Mouse (Mus musculus) layer of hippocampus, postnatal 14 days (tissue): ENCODE measurements around the gene Ica1. TPM values are rescaled to one million over a fixed set of nuclear protein-coding genes. Genes with fewer than 3 reads are reported as not detected.
A peak's percentile ranks its signal among the peaks of the same experiment; 100 is the strongest.

Source experiments
- DNase-seq, 2 experiments: peaks; one replicate each; pipeline ENCODE4 v3.0.0; 2021 to 2022; ENCODE audit warnings: low spot score in 2 of 2, mixed read lengths in 1 of 2
- total RNA-seq, 2 experiments: library from RNA; stranded (reverse); gene quantifications; 2 replicates each; pipeline ENCODE4 v1.2.3; 2021

Ica1 gene
- total RNA-seq, 2 experiments from 2014 or later: 52.1 to 57.8 TPM

- no peak for DNase-seq
Observed at GRCm38 (mm10) chr6:8744273-8744785, 34.0 kb downstream of the Ica1 start.

DNA sequence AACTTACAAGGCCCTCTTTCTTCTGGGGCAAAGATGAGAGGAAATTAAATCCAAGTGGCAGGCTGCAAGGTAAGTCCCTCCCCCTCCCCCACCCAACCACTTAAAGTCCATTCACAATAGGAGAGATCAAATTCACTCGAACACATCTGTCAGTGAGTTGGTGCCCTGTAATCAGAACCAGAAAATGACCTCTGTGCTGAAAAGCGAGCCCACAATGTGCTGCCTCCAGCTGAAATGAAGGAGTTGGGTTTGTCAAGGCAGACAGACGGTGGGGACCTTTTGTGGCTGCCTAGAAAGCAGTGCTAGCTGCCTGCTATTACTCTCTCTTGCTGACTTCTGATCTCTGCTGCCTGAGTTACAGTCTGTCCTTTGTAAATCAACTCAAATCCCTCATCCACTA, 35.8 kb downstream of the Ica1 start:
- no peak for DNase-seq

DNA sequence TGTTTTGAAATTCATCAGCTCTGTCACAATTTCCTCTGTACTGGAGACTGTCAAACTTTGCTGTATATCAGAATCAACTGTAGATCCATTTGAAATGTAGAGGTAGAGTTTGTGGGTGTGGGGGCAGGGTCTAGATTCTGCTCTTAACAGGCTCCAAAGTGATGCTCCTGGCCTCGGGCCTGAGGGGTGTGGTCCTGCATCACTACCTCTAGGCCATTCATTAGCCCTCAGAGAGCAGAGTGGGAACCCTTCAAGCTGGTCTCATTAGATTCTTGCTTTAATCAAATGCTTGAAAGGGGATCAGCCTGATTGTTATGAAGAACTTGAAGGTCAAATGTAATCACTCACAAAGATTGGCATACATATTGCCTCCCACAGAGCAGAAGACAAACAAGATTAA, 36.6 kb downstream of the Ica1 start:
- no peak for DNase-seq

- no peak for DNase-seq
Observed at GRCm38 (mm10) chr6:8740092-8740491, 38.2 kb downstream of the Ica1 start.

DNA sequence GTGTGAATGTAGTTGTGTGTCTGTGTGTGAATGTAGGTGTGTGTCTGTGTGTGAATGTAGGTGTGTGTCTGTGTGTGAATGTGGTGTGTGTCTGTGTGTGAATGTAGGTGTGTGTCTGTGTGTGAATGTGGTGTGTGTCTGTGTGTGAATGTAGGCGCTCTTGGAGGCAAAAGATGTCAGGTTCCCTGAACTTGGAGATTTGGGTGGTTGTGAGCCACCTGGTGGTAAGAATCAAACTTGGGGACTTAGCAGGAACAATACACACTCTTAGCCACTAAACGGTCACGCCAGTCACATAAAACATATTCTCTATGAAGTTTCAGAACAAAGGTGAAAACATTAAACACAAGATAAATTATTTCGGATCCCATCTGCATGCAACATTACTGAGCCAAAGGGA, 39.9 kb downstream of the Ica1 start:
- no peak for DNase-seq

DNA sequence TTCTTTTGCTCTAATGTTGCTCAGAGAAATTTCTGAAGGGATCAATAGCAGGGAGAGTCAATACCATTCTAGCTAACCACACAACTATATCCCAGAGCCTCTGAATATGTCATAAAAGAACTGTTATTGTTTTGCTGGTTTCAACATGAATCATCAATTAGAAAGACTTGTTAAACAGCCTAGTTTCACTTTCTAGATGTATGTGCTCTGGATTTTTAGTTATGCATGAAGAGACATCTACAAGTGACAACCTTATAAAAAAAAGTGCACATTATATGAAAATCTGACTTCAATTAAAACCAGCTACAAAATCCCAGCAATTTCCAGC, 41.8 kb downstream of the Ica1 start:
- no peak for DNase-seq

DNA sequence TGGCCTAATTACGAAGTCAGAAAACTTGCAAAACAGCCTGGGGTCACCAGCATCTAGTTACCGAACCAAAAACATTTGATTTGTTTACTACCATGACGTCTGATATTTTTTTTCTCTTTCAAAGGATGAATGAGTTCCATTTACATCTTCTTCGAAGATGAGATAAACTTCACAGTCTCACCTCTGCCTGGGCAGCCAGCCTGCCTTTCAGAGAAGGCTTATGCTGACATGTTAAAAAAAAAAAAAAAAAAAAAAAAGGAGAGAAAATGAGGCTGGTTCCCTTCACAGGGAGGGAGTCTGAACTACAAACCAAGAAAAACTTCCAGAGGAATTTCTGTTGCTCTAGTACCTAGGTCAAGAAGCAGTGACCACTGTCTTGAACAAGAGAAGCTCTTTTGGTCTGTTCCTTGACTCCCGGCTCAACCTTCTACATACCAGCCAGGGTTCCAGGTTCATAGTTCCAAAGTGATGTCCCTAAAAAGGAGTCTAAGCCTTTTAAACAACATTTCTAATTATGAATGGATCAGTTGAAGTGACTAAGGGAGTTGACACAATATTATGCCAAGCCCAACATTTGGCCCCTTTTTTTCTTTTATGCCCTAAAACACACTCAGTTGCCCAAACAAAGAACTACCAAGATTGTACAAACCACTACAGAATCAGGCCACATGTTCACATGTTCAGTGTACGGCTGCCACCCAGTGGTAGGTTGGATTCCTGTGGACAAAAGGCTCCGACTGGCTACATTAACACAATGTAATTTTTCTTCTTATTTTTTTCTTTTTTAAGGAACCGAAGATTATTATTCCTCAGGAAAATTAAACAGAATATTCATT, 42.4 kb downstream of the Ica1 start:
- DNase-seq: peak; percentile 61 to 82

GRCm38 (mm10) chr6:8735044-8735443, 43.2 kb downstream of the Ica1 start:
- DNase-seq: no peak

- no peak for DNase-seq
Observed at GRCm38 (mm10) chr6:8732492-8732891, 45.8 kb downstream of the Ica1 start.

GRCm38 (mm10) chr6:8731656-8732191, 46.6 kb downstream of the Ica1 start:
- DNase-seq: no peak

- DNase-seq: no peak
Observed at GRCm38 (mm10) chr6:8730433-8730832, 47.9 kb downstream of the Ica1 start.

DNA sequence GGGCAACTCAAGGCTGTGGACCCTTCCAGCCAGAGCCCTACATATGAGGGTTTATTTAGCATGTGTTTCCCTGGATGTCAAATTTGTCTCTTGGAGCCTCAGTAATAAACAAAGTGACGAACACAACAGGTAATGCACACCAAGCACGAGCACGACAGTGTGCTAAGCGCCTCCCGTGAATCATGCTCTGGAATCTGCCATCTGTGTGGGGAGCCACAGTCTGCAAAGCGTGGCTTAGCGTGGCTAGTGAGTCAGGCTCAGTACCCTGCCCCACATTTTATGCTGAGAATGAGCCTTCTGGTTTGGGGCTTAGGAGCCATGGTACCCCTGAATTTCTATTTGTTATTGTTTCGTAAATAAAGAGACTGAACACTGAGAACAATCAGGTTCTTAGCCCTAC, 50.5 kb downstream of the Ica1 start:
- DNase-seq: no peak

GRCm38 (mm10) chr6:8725610-8726009, 52.7 kb downstream of the Ica1 start:
- DNase-seq: peak in 1 of 2 experiments; percentile 28

DNA sequence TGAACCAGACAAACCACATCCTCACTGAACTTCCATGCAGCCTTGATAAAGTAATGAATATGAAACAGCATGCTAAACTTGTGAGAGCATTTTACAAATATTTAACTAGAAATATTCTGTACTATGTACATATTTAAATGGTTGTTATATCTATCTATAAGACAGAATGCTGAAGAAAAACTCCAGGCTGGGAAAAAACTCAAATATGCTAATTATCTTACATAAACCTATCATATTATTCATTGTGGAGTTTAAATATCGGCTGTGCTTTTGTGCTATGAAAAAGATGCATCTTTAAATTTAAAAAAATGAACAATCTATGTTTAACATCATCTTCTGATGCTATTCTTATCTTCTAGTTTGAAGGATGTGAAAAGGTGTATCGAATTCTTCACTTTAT, 58.6 kb downstream of the Ica1 start:
- no peak for DNase-seq

GRCm38 (mm10) chr6:8717967-8718366, 60.3 kb downstream of the Ica1 start:
- DNase-seq: no peak

DNA sequence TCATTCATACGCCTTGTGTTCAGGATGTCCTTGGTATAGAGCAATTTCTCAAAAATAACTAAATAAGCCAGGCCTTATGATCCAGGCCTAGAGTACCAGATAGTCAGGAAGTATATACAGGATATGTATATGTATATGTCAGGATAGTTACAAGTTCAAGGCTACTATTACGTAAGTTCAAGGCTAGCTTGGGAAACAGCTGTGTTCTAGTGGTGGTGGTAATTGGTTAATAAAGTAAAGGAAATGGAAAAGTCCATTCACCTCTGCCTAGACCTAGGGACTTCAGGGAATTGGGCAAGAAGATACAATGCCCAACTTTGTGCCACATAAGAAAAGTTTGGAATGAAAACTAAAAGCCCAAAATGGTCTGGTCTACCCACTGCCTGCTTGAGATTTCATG, 61.7 kb downstream of the Ica1 start:
- DNase-seq: no peak

DNA sequence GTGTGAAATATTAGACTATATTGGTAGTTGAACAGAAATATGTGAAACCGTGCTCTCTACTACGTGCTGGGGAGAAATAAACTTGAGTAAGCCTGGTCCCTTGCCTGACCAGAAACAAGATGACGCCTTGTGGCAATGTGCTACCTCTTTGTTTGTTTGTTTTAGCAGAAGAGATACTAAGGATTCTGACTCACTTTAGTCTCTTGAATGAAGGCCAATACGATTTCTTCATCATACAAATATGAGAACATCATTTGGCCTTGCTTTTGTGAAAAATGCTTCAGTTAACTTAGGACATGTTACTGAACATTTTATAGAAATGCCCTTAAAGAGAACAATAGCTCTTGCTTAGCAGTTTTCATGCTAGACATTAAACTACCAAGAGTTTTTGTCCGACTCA, 67.0 kb downstream of the Ica1 start:
- no peak for DNase-seq

DNA sequence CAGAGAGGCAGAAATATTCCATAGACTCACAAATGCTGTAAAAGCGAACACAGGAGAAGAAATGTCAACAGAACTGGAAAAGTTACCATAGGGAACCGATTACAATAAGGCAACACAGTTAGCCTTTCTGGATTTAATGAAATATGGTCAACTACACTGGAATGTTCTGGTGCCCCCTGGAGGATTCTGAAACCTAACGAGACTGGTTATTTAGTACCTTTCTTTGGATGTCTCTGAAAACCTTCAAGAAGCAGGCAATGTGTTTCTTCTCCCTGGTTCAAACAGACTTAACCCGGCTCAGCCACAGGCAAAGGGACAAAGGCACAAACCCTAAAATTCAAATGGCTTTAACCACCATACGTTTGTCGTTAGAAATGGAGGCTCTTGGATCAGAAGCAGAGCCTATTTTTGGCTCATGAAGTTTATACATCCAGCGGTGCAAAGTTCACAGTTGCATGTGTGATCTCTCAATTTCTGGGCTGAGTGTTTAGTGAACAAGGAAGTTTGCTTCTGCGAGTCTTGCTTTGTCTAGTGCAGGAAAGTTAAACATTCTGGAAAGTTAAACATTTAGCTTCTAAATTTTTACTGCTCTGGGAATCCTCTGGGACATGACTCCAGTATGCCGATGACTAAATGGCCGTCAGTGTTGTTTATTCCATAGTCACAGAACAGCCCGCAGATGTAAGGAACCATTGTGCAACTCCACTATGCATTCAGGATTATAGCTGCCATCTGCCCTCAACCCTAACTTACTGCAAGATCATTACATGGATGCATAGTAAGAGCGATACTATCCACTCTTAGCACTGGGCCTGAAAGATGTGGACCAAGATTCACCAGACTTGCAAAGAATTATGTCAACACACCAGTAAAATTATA, 83.4 kb downstream of the Ica1 start:
- peak in 1 of 2 experiments; percentile 44 for DNase-seq

DNA sequence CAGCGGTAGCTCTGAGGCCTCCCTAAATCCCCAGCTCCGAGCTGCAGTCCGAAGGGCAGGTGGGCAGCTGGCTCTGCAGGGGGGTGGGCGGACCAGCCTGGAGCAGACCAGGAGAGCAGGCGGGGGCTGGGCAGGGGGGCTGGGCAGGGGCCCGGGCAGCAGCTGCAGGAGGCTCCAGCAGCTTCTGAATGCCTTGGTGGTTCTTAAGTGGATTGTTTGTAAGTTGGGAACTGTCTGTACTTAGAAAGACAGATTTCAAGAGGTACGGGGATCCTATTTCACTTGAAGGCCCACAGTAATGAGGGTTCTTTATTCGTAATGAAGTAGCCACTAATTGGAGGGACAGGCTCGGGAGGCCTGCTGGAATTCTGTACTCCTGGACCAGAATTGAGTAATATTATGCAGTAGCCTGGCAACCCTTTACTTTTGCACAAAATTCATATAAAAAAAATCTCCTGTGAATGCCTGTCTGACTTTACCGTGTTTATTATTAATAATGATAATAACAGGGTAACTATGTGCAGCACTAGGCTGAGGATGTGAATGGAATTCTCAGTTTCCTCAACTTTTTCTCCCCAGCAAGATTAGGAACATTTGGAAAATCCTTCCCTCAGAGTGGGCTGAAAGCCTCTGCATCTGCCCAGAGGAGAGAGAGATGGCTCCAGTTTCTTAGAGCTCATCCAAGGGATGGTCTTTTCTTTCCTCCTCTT, 84.2 kb downstream of the Ica1 start:
- peak in 1 of 2 experiments; percentile 21 for DNase-seq

DNA sequence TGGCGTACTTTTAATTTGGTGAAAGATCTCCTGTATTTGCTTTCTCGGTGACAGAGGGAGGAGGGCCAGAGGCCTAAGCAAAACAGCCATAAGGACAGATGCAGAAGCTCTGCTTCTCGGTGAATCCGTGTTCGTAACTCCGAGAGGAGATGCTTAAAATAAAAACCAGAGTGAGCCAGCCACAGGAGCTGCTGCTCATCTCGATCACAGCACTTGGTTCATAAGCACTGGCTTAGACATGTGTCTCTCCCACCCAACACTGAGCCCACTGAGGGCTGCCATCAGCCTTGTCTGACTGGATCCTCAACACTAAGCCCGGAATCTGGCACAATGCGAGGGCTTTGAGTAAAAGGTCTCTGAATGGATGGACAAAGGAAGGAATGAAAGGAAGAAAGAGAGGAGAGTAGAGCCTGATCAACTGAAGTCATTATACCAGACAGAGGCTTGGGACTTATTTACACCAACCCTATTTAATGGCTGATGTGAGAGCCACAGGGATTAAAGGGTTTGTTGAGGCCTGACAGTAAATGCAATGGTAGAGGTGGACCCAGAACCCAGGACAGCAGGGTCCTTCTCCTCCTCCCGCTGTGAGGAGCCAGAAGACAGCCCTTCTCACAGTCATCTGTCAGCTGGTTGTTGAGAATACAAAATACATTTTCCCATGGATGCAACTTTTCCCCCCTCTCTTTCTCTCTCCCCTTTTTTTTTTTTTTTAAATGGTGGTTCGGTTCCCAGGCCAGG, 85.0 kb downstream of the Ica1 start:
- peak in 1 of 2 experiments; percentile 6 for DNase-seq
